Mouse (Mus musculus) ES-E14 (cell line): ENCODE measurements around the gene Rara. TPM values are rescaled to one million over a fixed set of nuclear protein-coding genes. Genes with fewer than 3 reads are reported as not detected.

Experiments used
- DNase-seq: peaks from one replicate; pipeline ENCODE4 v3.0.0-alpha.2; 2013; ENCODE audit warnings: low read depth, low spot score
- H3K27ac ChIP-seq: 2 replicates; pipeline ENCODE4 v1.5.1; 2012; ENCODE audit warnings: low read depth, mild to moderate bottlenecking, low read length, moderate library complexity, mixed read lengths; ENCODE audit not compliant: poor library complexity, insufficient read depth, severe bottlenecking
- H3K36me3 ChIP-seq: 2 replicates; pipeline ENCODE4 v1.6.1; 2012; ENCODE audit warnings: mild to moderate bottlenecking, low read length, moderate library complexity, mixed read lengths; ENCODE audit not compliant: control insufficient read depth, poor library complexity, insufficient read depth, severe bottlenecking
- H3K4me1 ChIP-seq, 2 experiments: fragments of 150-350 bp in 1 of 2; sonication (generic) in 1 of 2; 2 replicates each; pipeline ENCODE4 v1.6.1; 2012; ENCODE audit warnings: low read length in 2 of 2, mild to moderate bottlenecking in 1 of 2, mixed read lengths in 1 of 2; ENCODE audit not compliant: control insufficient read depth in 2 of 2, insufficient read depth in 2 of 2, poor library complexity in 1 of 2
- H3K4me3 ChIP-seq, 2 experiments: fragments of 150-350 bp in 1 of 2; sonication (generic) in 1 of 2; 2 replicates each; pipeline ENCODE4 v1.5.1; 2012; ENCODE audit warnings: low read length in 2 of 2, low read depth in 1 of 2, mild to moderate bottlenecking in 1 of 2, mixed read lengths in 1 of 2; ENCODE audit not compliant: insufficient read depth in 1 of 2, poor library complexity in 1 of 2, severe bottlenecking in 1 of 2
- H3K9ac ChIP-seq: 2 replicates; pipeline ENCODE4 v1.6.1; 2012; ENCODE audit warnings: low read depth, mild to moderate bottlenecking, low read length, mixed read lengths; ENCODE audit not compliant: poor library complexity, insufficient read depth, severe bottlenecking
- H3K9me3 ChIP-seq: fragments of 150-350 bp; sonication (generic); 2 replicates; pipeline ENCODE4 v1.6.1; 2012; ENCODE audit warnings: low read depth, mild to moderate bottlenecking, low read length; ENCODE audit not compliant: control insufficient read depth, insufficient read depth
- CHD2 ChIP-seq: IDR thresholded peaks from 2 replicates; pipeline ENCODE4 v1.6.1; 2014; ENCODE audit warnings: mild to moderate bottlenecking, low read depth, low read length, inconsistent platforms
- HCFC1 ChIP-seq: IDR thresholded peaks from 2 replicates; pipeline ENCODE4 v1.6.1; 2012; ENCODE audit warnings: low read length, inconsistent platforms, borderline replicate concordance; ENCODE audit not compliant: insufficient read depth
- MAFK ChIP-seq: IDR thresholded peaks from 2 replicates; pipeline ENCODE4 v1.6.1; 2014; ENCODE audit warnings: mild to moderate bottlenecking, low read depth, low read length, inconsistent platforms; ENCODE audit not compliant: insufficient read depth
- ZC3H11A ChIP-seq: IDR thresholded peaks from 2 replicates; pipeline ENCODE4 v1.6.1; 2012; ENCODE audit warnings: low read depth, mild to moderate bottlenecking, inconsistent platforms, low read length, borderline replicate concordance
- ZNF384 ChIP-seq: IDR thresholded peaks from 2 replicates; pipeline ENCODE4 v1.6.1; 2012; ENCODE audit warnings: low read depth, low read length, inconsistent platforms
- in situ Hi-C, 2 experiments: fragments of 600-800 bp; cut with MboI; formaldehyde crosslinking; loops; one replicate each; pipeline ENCODE4 v1.15.1; 2025; ENCODE audit warnings: low sequenced_read_pairs in 2 of 2, inconsistent platforms in 1 of 2; ENCODE audit not compliant: unreplicated experiment in 2 of 2
- total RNA-seq: library from RNA; depleted of rRNA; stranded (reverse); fragments of 300-350 nt; gene quantifications from 2 replicates; pipeline ENCODE4 v1.2.3, GENCODE M21; 2012

Gene Rara
- total RNA-seq, 1 experiment, result 25.8 TPM

GRCm38 (mm10) chr11:98928186-98928893, 722 bp downstream of the Rara start:
- Histone ChIP-seq H3K4me1 (peaks cover 13 to 54% of the 10 kb centered on the region in 2 experiments), H3K27ac (no peak overlapping the region), H3K9me3 (no peaks in the 10 kb centered on the region), H3K9ac (no peak overlapping the region), H3K4me3 (peak overlapping the region; percentile 54 to 56; a peak in 3 of 4 replicates), H3K36me3 (peaks cover 4% of the 10 kb centered on the region; the same call in 1 of the 2 replicates)
- DNase-seq, result no peak
- in situ Hi-C loops, result loop anchor here in 1 of 2 experiments (5.0 kb wide), 1 partner anchor 44 kb away; no protein-coding TSS in a partner anchor
- no peak for TF ChIP-seq ZNF384
- TF ChIP-seq CHD2, result no peak
- TF ChIP-seq HCFC1, result no peak
- no peak for TF ChIP-seq MAFK
- no peak for TF ChIP-seq ZC3H11A

GRCm38 (mm10) chr11:98929503-98929902, 1.9 kb downstream of the Rara start:
- no peak for DNase-seq
- no peak overlapping the region for H3K27ac ChIP-seq
- no peaks in the 10 kb centered on the region for H3K36me3 ChIP-seq
- H3K4me1 ChIP-seq, result peaks cover 11 to 47% of the 10 kb centered on the region in 2 experiments
- H3K9ac ChIP-seq, result no peak overlapping the region
- no peaks in the 10 kb centered on the region for H3K9me3 ChIP-seq
- TF ChIP-seq ZC3H11A (no peak), HCFC1 (no peak), ZNF384 (no peak), MAFK (no peak), CHD2 (no peak)
- in situ Hi-C loops, result loop anchor here in 1 of 2 experiments (5.0 kb wide), 1 partner anchor 43 kb away; no protein-coding TSS in a partner anchor
- no peak overlapping the region for H3K4me3 ChIP-seq

GRCm38 (mm10) chr11:98930127-98930601, 2.5 kb downstream of the Rara start:
- Histone ChIP-seq H3K4me1 (peaks cover 7 to 41% of the 10 kb centered on the region in 2 experiments), H3K9ac (no peak overlapping the region), H3K36me3 (no peaks in the 10 kb centered on the region), H3K4me3 (no peak overlapping the region), H3K27ac (no peak overlapping the region), H3K9me3 (no peaks in the 10 kb centered on the region)
- DNase-seq, result no peak
- in situ Hi-C loops, result no loop called here
- no peak for TF ChIP-seq HCFC1
- TF ChIP-seq MAFK, result no peak
- no peak for TF ChIP-seq ZNF384
- TF ChIP-seq CHD2, result no peak
- TF ChIP-seq ZC3H11A, result no peak

- H3K9me3 ChIP-seq, result no peaks in the 10 kb centered on the region
- TF ChIP-seq ZC3H11A (no peak), ZNF384 (no peak), MAFK (no peak), HCFC1 (no peak), CHD2 (no peak)
- no peak overlapping the region for H3K27ac ChIP-seq
- H3K4me3 ChIP-seq, result no peak overlapping the region
- in situ Hi-C loops, result no loop called here
- H3K9ac ChIP-seq, result no peak overlapping the region
- no peaks in the 10 kb centered on the region for H3K36me3 ChIP-seq
- H3K4me1 ChIP-seq, result peaks cover 7 to 40% of the 10 kb centered on the region in 2 experiments
- DNase-seq, result no peak
Measured at GRCm38 (mm10) chr11:98930773-98931512, 3.3 kb downstream of the Rara start.
